Mouse (Mus musculus): ENCODE data around the gene Shisa9. TPM values are rescaled to one million over a fixed set of nuclear protein-coding genes. Genes with fewer than 3 reads are reported as not detected.

Shisa9 gene
- polyA plus RNA-seq, 1 experiment from 2014 or later = 0.24 TPM

DNA sequence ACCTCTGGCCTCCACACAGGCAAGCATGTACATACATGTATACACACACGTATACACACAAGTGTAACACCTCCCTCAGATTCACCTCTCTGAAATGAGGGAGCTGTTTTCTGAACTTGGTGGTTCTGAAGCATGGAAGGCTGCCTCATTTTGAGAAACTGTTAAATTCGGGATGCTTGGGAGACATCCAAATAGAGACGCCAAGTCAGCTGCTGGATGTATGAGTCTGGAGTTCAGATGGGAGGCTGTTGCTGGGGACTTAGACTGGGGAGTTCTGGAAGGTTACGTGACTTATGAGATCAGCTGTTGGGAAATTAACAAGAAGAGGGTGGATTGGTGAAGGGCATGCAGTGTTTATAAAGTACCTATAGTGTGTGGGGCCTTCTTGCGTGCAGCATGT, 88.7 kb downstream of the Shisa9 start:
- 65% methylated on average over 5 of the region's 5 CpGs for WGBS (ENCODE audit: insufficient replicate concordance)
- ATAC-seq (ENCODE audit: insufficient read depth) = no peak
- Histone ChIP-seq H3K4me2 (no peak overlapping the region), H3K27me3 (no peaks in the 10 kb centered on the region), H3K4me1 (replicated peaks) (no peaks in the 10 kb centered on the region), H3K27ac (replicated peaks) (no peak overlapping the region), H3K36me3 (replicated peaks) (no peaks in the 10 kb centered on the region), H3K9ac (no peak overlapping the region), H3K9me3 (replicated peaks) (no peaks in the 10 kb centered on the region), H3K4me3 (replicated peaks) (no peak overlapping the region)

DNA sequence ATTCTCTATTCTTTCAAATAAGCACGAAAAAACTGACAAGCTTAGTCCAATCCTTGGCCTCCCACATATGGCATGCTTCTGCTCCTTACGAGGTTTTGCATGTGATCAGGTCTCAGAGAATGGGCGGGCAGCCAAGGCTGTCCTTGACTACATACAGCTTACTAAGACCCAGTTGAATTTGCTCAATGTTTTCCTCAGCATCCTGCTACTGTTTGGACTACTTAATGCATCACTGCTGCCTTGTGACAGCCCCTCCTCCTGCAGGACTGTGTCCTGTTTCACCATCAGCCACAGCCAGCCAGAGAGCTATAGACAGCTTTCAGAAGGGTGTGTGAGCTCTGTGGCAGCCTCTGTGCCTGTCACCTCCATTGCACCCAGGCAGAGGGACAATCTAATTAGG, 92.4 kb downstream of the Shisa9 start:
- Histone ChIP-seq H3K27ac (replicated peaks) (no peak overlapping the region), H3K36me3 (replicated peaks) (no peaks in the 10 kb centered on the region), H3K9me3 (replicated peaks) (no peaks in the 10 kb centered on the region), H3K4me2 (no peak overlapping the region), H3K4me3 (replicated peaks) (no peak overlapping the region), H3K4me1 (replicated peaks) (no peaks in the 10 kb centered on the region), H3K9ac (no peak overlapping the region), H3K27me3 (no peaks in the 10 kb centered on the region)
- no peak for ATAC-seq (ENCODE audit: insufficient read depth)
- WGBS (ENCODE audit: insufficient replicate concordance) = 44% methylated on average over 3 of the region's 3 CpGs

DNA sequence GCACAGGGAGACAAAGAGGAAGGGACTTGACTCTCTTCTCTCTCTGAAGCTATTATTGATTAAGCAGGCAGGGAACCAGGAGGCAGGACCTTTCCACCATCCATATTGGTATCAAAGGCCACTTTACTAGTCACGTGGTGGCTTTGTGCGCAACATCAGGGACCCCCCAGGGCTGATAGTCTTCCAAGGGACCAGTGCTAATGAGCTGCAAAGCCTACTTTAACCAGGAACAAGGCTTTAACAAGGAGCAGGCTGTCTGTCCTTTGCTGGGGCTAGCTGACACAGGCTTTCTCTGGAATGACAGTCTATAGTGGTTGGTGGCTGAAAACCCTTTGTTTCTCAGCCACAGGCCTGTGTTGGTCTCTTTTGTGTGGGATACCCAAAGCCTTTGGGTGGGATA, 92.8 kb downstream of the Shisa9 start:
- no peak for ATAC-seq (ENCODE audit: insufficient read depth)
- Histone ChIP-seq H3K27me3 (no peaks in the 10 kb centered on the region), H3K4me1 (replicated peaks) (no peaks in the 10 kb centered on the region), H3K36me3 (replicated peaks) (no peaks in the 10 kb centered on the region), H3K4me3 (replicated peaks) (no peak overlapping the region), H3K27ac (replicated peaks) (no peak overlapping the region), H3K4me2 (no peak overlapping the region), H3K9ac (no peak overlapping the region), H3K9me3 (replicated peaks) (no peaks in the 10 kb centered on the region)
- WGBS (ENCODE audit: insufficient replicate concordance) = 57% methylated on average over 2 of the region's 2 CpGs

DNA sequence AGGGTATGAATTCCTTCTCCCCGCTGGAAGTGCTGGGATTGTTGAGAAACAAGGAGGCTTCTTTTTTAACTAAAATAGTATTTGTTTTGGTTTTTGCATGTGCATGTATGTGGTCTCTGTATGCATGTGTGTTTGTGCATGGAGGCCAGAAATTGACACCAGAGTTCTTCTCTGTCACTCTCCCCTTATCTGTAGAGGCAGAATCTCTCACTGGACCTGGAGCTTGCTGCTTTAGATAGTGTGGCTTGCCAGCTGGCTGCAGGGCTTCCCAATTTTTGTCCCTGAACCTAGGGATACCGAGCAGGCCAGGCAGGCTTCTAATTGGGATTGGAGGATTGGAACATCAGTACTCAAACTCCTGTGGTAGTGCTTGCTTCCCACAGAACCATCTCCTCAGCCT, 99.2 kb downstream of the Shisa9 start:
- Histone ChIP-seq H3K4me3 (replicated peaks) (no peak overlapping the region), H3K9ac (no peak overlapping the region), H3K4me2 (no peak overlapping the region), H3K9me3 (replicated peaks) (no peaks in the 10 kb centered on the region), H3K36me3 (replicated peaks) (no peaks in the 10 kb centered on the region), H3K27me3 (no peaks in the 10 kb centered on the region), H3K27ac (replicated peaks) (no peak overlapping the region), H3K4me1 (replicated peaks) (no peaks in the 10 kb centered on the region; the same call in 1 of the 2 replicates)
- 38% methylated on average over 2 of the region's 2 CpGs for WGBS (ENCODE audit: insufficient replicate concordance)
- no peak for ATAC-seq (ENCODE audit: insufficient read depth)

DNA sequence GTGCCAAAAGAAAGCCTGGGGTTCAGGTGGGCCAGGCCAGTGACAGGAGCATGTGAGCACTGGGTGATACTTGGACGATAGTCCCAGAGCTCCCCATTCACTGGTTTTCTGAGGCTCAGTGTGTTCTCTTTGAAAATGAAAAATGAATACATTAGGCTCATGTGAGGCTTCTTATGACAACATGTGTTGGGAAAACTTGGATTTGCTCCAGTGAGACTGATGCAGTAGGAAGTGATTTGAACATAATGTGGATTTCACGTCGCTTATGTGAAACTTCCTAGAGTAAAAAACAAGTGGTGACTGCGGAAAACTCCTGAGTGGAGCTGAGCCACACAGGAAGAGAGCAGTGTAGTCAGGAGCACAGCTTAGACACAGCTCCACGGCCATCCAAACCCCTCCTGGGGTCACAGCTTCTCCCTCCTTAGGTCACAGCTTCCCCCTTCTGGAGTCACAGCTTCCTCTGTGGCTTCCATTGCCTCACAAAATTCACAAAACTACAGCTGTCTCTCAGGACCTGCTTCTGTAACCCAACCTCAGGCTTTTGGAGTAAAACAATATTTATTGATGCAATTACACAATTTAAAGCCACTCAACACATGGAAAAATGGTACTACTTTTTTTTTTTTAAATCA, 106.8 kb downstream of the Shisa9 start:
- WGBS (ENCODE audit: insufficient replicate concordance) = 36% methylated on average over 5 of the region's 5 CpGs
- no peak for ATAC-seq (ENCODE audit: insufficient read depth)
- H3K27me3 ChIP-seq = no peaks in the 10 kb centered on the region
- no peaks in the 10 kb centered on the region for H3K9me3 ChIP-seq (replicated peaks)
- H3K4me3 ChIP-seq (replicated peaks) = no peak overlapping the region
- H3K4me2 ChIP-seq = no peak overlapping the region
- H3K4me1 ChIP-seq (replicated peaks) = no peaks in the 10 kb centered on the region
- no peaks in the 10 kb centered on the region for H3K36me3 ChIP-seq (replicated peaks)
- no peak overlapping the region for H3K27ac ChIP-seq (replicated peaks)
- no peak overlapping the region for H3K9ac ChIP-seq

DNA sequence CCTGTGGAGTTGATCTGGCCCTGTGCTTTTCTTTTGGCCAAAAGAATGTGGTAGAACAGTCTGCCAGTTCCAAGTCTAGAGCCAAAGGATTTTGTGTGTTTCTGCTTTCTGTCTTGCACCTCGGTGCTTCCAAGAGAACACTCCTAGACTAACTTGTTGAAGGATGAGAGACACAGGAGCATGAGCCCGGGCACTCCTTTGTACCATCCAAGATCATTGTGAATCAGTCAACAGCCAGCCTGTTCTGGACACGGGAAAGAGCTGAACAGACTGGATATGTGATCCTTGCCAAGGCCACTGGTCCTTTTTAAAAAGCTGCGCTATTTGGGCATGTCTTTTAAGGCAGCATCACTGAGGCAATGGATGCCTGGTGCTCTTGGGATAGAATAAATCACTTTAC, 109.3 kb downstream of the Shisa9 start:
- no peaks in the 10 kb centered on the region for H3K4me1 ChIP-seq (replicated peaks)
- no peaks in the 10 kb centered on the region for H3K36me3 ChIP-seq (replicated peaks)
- no peaks in the 10 kb centered on the region for H3K9me3 ChIP-seq (replicated peaks)
- H3K4me2 ChIP-seq = no peak overlapping the region
- no peak overlapping the region for H3K4me3 ChIP-seq (replicated peaks)
- WGBS (ENCODE audit: insufficient replicate concordance) = 59% methylated on average over 4 of the region's 4 CpGs
- no peak overlapping the region for H3K9ac ChIP-seq
- no peak overlapping the region for H3K27ac ChIP-seq (replicated peaks)
- no peaks in the 10 kb centered on the region for H3K27me3 ChIP-seq
- no peak for ATAC-seq (ENCODE audit: insufficient read depth)

DNA sequence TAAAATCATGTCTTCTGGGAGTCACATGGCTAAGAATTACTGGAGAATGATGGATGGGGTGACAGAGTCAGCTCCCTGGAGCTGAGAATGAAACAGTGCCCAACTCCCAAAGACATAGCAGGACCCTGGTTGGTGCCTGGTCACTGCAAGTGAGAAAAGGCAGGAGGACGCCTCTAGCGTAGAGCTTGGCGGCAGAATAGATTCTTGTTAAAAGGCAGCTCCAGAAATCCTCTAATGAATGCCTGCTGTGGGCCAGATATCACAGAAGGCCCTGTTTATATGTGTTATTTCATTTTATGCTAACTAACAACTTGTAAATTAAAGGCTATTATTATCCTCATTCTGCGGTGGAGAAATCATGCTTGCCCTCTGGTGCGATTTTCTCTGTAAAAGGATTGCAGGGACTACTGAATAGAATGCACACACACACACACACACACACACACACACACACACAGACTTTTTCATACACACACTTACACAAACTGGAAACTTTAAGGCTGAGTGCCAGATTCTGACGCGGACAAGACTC, 110.9 kb downstream of the Shisa9 start:
- no peaks in the 10 kb centered on the region for H3K27me3 ChIP-seq
- no peak for ATAC-seq (ENCODE audit: insufficient read depth)
- WGBS (ENCODE audit: insufficient replicate concordance) = 73% methylated on average over 7 of the region's 7 CpGs
- H3K27ac ChIP-seq (replicated peaks) = no peak overlapping the region
- no peak overlapping the region for H3K9ac ChIP-seq
- no peaks in the 10 kb centered on the region for H3K36me3 ChIP-seq (replicated peaks)
- H3K9me3 ChIP-seq (replicated peaks) = no peaks in the 10 kb centered on the region
- H3K4me3 ChIP-seq (replicated peaks) = no peak overlapping the region
- no peaks in the 10 kb centered on the region for H3K4me1 ChIP-seq (replicated peaks)
- no peak overlapping the region for H3K4me2 ChIP-seq

DNA sequence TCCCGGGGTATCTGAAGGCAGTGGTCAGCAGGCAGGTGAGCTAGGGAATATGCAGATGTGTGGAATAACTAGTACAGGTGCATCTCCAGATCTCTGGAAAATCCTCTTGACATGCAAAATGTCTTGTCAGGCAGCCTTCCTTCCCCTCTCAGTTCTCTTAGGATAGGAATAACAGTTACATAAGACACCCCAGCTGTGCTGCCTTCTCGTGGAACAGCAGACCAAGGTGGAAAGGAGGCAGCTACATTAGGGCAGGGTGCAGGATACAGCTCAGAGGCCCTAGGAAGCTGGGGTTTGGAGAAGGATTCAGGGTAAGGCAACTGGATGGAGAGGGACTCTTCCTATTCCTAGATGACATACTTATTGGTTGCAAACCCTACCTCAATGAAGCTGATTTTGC, 111.5 kb downstream of the Shisa9 start:
- H3K4me3 ChIP-seq (replicated peaks) = no peak overlapping the region
- H3K27me3 ChIP-seq = no peaks in the 10 kb centered on the region
- no peaks in the 10 kb centered on the region for H3K36me3 ChIP-seq (replicated peaks)
- no peak overlapping the region for H3K27ac ChIP-seq (replicated peaks)
- no peak overlapping the region for H3K9ac ChIP-seq
- WGBS (ENCODE audit: insufficient replicate concordance) = 47% methylated on average over 2 of the region's 2 CpGs
- H3K4me1 ChIP-seq (replicated peaks) = no peaks in the 10 kb centered on the region
- no peaks in the 10 kb centered on the region for H3K9me3 ChIP-seq (replicated peaks)
- H3K4me2 ChIP-seq = no peak overlapping the region
- no peak for ATAC-seq (ENCODE audit: insufficient read depth)

DNA sequence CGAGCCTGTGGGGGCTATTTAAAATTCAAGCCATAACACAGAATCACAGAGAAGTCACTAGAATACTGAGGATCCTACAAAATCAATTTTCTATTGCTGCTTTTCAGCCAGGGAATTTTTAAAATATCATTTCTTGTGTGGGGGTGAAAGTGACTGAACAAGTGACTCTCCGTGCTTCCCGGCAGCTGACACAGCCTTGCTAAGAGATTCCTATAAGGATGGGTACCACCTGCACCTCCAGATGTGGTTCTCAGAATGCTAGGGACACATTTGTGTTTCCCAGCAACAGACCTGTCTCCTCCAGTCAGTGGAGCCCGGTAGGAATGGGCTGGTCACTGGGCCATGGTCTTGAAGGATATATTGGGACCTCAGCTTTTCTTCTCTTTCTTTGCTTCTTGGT, 124.5 kb downstream of the Shisa9 start:
- H3K4me3 ChIP-seq (replicated peaks) = no peak overlapping the region
- H3K4me2 ChIP-seq = no peak overlapping the region
- H3K4me1 ChIP-seq (replicated peaks) = no peaks in the 10 kb centered on the region
- WGBS (ENCODE audit: insufficient replicate concordance) = 68% methylated on average over 4 of the region's 4 CpGs
- no peaks in the 10 kb centered on the region for H3K27me3 ChIP-seq
- no peaks in the 10 kb centered on the region for H3K36me3 ChIP-seq (replicated peaks)
- no peaks in the 10 kb centered on the region for H3K9me3 ChIP-seq (replicated peaks)
- no peak overlapping the region for H3K27ac ChIP-seq (replicated peaks)
- no peak for ATAC-seq (ENCODE audit: insufficient read depth)
- H3K9ac ChIP-seq = no peak overlapping the region

DNA sequence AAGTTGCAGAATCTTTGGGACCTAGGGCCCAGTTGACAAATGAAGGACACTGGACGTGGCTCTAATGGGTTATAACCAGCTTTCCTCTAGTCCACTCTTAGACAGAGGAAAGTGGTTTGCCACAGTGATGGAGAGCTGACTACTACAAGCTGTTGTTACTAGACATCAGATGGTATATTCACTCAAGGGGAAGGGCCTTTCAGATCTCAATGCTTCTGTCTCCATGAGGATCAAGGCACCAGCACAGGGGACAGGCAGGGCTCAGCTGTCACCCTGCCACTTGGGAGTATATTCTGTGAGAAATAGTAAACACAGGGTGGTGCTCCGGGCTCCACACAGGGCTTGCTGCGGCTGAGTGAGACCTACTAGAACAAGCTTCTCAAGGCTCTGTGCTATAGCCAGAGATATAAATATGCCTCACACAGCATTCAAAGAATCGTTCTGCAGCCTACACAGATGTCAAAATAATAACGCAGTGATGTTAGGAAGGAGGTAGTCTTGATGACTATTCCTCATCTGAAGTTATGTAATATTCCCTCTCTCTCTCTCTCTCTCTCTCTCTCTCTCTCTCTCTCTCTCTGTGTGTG, 127.0 kb downstream of the Shisa9 start:
- no peaks in the 10 kb centered on the region for H3K27me3 ChIP-seq
- H3K4me3 ChIP-seq (replicated peaks) = no peak overlapping the region
- H3K9ac ChIP-seq = no peak overlapping the region
- 59% methylated on average over 5 of the region's 5 CpGs for WGBS (ENCODE audit: insufficient replicate concordance)
- no peaks in the 10 kb centered on the region for H3K9me3 ChIP-seq (replicated peaks)
- H3K27ac ChIP-seq (replicated peaks) = no peak overlapping the region
- no peaks in the 10 kb centered on the region for H3K36me3 ChIP-seq (replicated peaks)
- no peak overlapping the region for H3K4me2 ChIP-seq
- no peak for ATAC-seq (ENCODE audit: insufficient read depth)
- H3K4me1 ChIP-seq (replicated peaks) = no peaks in the 10 kb centered on the region

DNA sequence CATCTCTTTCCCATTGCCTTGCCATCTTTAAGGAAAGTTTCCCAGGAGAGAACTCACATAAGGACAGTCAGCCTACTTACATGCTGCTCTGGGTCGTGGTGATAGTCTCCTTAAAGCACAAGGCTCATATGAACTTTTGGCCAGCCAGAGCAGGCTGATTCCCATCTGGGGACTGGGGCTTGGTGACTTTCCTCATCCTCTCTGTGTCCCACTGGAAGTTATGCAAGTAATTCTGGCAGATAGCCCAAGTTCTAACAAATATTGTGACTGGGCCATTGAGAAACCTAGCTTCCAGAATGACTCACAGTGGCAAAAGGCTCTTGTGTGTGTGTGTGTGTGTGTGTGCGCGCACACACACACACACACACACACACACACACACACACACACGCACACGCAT, 130.5 kb downstream of the Shisa9 start:
- H3K4me1 ChIP-seq (replicated peaks) = no peaks in the 10 kb centered on the region
- no peak overlapping the region for H3K4me2 ChIP-seq
- H3K9ac ChIP-seq = no peak overlapping the region
- H3K4me3 ChIP-seq (replicated peaks) = no peak overlapping the region
- no peaks in the 10 kb centered on the region for H3K9me3 ChIP-seq (replicated peaks)
- WGBS (ENCODE audit: insufficient replicate concordance) = 57% methylated on average over 5 of the region's 5 CpGs
- no peaks in the 10 kb centered on the region for H3K36me3 ChIP-seq (replicated peaks)
- no peak overlapping the region for H3K27ac ChIP-seq (replicated peaks)
- no peak for ATAC-seq (ENCODE audit: insufficient read depth)
- H3K27me3 ChIP-seq = no peaks in the 10 kb centered on the region
